Mouse (Mus musculus) bone marrow macrophage, adult 2 months (primary cell): ENCODE results near the gene Ppp2r5d.

Experiments used
- CTCF ChIP-seq: IDR thresholded peaks from 2 replicates; pipeline ENCODE4 v1.5.1; 2012; ENCODE audit warnings: low read depth, mild to moderate bottlenecking, low read length, moderate library complexity
- POLR2A ChIP-seq: IDR thresholded peaks from 2 replicates; pipeline ENCODE4 v1.6.1; 2012; ENCODE audit warnings: mild to moderate bottlenecking, low read depth, low read length, borderline replicate concordance

DNA sequence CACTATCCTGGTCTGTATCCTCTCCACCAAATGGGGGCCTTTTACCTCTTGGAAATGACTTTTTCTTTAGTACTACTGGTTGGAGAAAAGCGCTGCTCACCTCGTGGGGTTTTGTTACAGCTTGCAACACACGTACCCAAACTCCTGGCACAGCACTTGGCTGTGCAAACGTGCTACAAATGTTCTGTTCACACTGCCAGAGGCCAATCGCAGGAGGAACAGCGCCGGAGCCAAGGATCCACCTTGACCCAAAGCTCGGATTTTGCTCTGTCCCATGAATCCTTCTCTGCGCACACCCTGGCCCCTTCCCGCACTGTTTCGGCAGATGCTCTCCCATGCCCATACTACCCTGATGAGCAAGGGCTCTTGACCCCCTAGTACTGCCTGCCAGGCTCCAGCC lies 23.6 kb upstream of the Ppp2r5d start:
- TF ChIP-seq POLR2A (no peak), CTCF (no peak)
